Comparison of ENCODE assay signal across 15 mouse cellular contexts in the genomic region with DNA sequence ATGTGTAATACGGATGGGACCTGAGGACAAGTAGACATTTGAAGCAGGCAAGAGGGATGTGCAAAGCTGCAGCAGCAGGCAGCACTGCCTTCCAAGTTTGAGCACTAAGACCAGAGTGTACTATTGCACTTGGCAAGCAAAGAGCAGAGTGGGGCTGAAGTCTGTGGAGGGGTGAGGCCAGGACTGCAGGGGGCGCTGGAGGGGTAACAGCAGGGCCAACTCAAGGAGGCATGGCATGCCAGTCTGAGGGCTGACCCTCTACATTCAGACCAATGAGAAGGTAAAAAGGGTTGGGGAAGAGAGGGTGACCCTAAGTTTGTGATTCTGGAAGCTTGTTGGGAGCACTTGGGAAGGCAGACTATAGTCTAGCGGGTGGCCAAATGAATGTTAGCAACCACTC. TPM values are rescaled to one million over a fixed set of nuclear protein-coding genes. Genes with fewer than 3 reads are reported as not detected.
A peak's percentile ranks its signal among the peaks of the same experiment; 100 is the strongest.
DNase-seq lines count a peak whose midpoint lies in the region; ATAC-seq and TF ChIP-seq lines count a peak whose summit lies in the region.
"Had no signal": no experiment of that assay in that cellular context is flagged by ENCODE, and none has a peak within 500 bp of the region (broad histone marks: within the 10 kb centered on the region; RNA-seq: fewer than 3 reads in every experiment).

No protein-coding gene starts in this region.

- no peaks in the 10 kb centered on the region for H3K79me2 ChIP-seq in liver, adult 2 months (ENCODE audit: control insufficient read depth, insufficient read depth, low read length)

- H3K36me3 ChIP-seq in heart, embryonic 11.5 days (ENCODE audit: control insufficient read depth, insufficient read depth, low read length), result peaks cover 22% of the 10 kb centered on the region
- H3K36me3 ChIP-seq in liver, adult 2 months (ENCODE audit: control insufficient read depth, insufficient read depth, low read length), result no peaks in the 10 kb centered on the region
- H3K36me3 ChIP-seq in liver, embryonic 12.5 days, result peaks cover 33% of the 10 kb centered on the region
- peaks cover 90% of the 10 kb centered on the region for H3K36me3 ChIP-seq in E14TG2a.4 (ENCODE audit: insufficient read depth, low read length)

- no peak overlapping the region for H3K4me3 ChIP-seq in heart, embryonic 11.5 days (ENCODE audit: low read depth, low read length)
- no peak overlapping the region for H3K4me3 ChIP-seq in liver, adult 2 months (ENCODE audit: insufficient read depth, low read depth, low read length)
- no peak overlapping the region for H3K4me3 ChIP-seq in liver, embryonic 12.5 days
- no peak overlapping the region for H3K4me3 ChIP-seq in E14TG2a.4 (replicated peaks; ENCODE audit: low read length)
- H3K4me3 ChIP-seq: limb, embryonic 10.5 days had no signal

- no peak overlapping the region for H3K9ac ChIP-seq in heart, embryonic 11.5 days (ENCODE audit: low read depth, low read length)
- H3K9ac ChIP-seq in liver, adult 2 months (ENCODE audit: low read depth, low read length), result no peak overlapping the region
- no peak overlapping the region for H3K9ac ChIP-seq in liver, embryonic 12.5 days

- H3K4me1 ChIP-seq in heart, embryonic 11.5 days (ENCODE audit: control insufficient read depth, insufficient read depth, low read length), result no peaks in the 10 kb centered on the region
- H3K4me1 ChIP-seq in liver, adult 2 months (ENCODE audit: control insufficient read depth, insufficient read depth, low read length), result no peaks in the 10 kb centered on the region
- H3K4me1 ChIP-seq in liver, embryonic 12.5 days, result no peaks in the 10 kb centered on the region
- peaks cover 7% of the 10 kb centered on the region for H3K4me1 ChIP-seq in E14TG2a.4 (replicated peaks; ENCODE audit: low read depth, low read length)
- H3K4me1 ChIP-seq: limb, embryonic 10.5 days had no signal

- 0 out of 2 replicates have a peak, but pooled peaks have one; percentile 20 for TF ChIP-seq CTCF in liver, adult 2 months (IDR thresholded peaks at IDR 0.05; ENCODE audit: low read depth, low read length)
- TF ChIP-seq CTCF in E14TG2a.4 (conservative IDR thresholded peaks at IDR 0.05; ENCODE audit: low read length), result peak; percentile 13; the same call in 1 of the 2 replicates

- intact Hi-C loops in heart, postnatal 10 days (cut with DNase I), result no loop called here

- no peak for ATAC-seq in heart, embryonic 11.5 days (replicated peaks; ENCODE audit: insufficient number of reproducible peaks, low FRiP score, low TSS enrichment)
- ATAC-seq in liver, embryonic 12.5 days, result no peak
- ATAC-seq in granulocyte monocyte progenitor cell, adult 5-6 weeks (replicated peaks; ENCODE audit: poor library complexity, severe bottlenecking), result no peak
- ATAC-seq: activated CD4-positive, CD25-positive, alpha-beta regulatory T cell, adult 4 months; hindbrain, embryonic 16.5 days; midbrain, embryonic 16.5 days had no signal

- H3K4me2 ChIP-seq in heart, embryonic 11.5 days, result no peak overlapping the region
- H3K4me2 ChIP-seq in liver, embryonic 12.5 days, result no peak overlapping the region

- H3K27ac ChIP-seq in heart, embryonic 11.5 days (ENCODE audit: low read depth, low read length), result no peak overlapping the region
- no peak overlapping the region for H3K27ac ChIP-seq in liver, adult 2 months (replicated peaks; ENCODE audit: insufficient read depth, low read depth, low read length)
- H3K27ac ChIP-seq in liver, embryonic 12.5 days, result no peak overlapping the region
- H3K27ac ChIP-seq: limb, embryonic 10.5 days; macrophage had no signal

- peak; percentile 9 for DNase-seq in heart, adult 8-10 months (ENCODE audit: low spot score)
- no peak for DNase-seq in liver, adult 2 months (ENCODE audit: extremely low read depth, low read depth, low spot score)
- peak; percentile 21 to 31 for DNase-seq in heart, postnatal 10 days
- DNase-seq: right cerebral cortex, postnatal 4 days had no signal

- no peak for TF ChIP-seq POLR2A in liver, adult 2 months (IDR thresholded peaks at IDR 0.05; ENCODE audit: extremely low read depth, insufficient read depth, low read length)

- H3K9me3 ChIP-seq in heart, embryonic 11.5 days (replicated peaks; ENCODE audit: control insufficient read depth, low read length), result no peaks in the 10 kb centered on the region
- H3K9me3 ChIP-seq in liver, embryonic 12.5 days (replicated peaks), result no peaks in the 10 kb centered on the region
- H3K9me3 ChIP-seq in E14TG2a.4 (ENCODE audit: low read length), result no peaks in the 10 kb centered on the region
- H3K9me3 ChIP-seq: limb, embryonic 10.5 days had no signal

- no peaks in the 10 kb centered on the region for H3K27me3 ChIP-seq in heart, embryonic 11.5 days (ENCODE audit: control insufficient read depth, insufficient read depth, low read length)
- no peaks in the 10 kb centered on the region for H3K27me3 ChIP-seq in liver, adult 2 months (ENCODE audit: control insufficient read depth, insufficient read depth, low read length)
- H3K27me3 ChIP-seq in liver, embryonic 12.5 days (replicated peaks), result no peaks in the 10 kb centered on the region
- no peaks in the 10 kb centered on the region for H3K27me3 ChIP-seq in E14TG2a.4 (ENCODE audit: insufficient read depth, low read length)

- WGBS in heart, embryonic 11.5 days (ENCODE audit: insufficient replicate concordance), result 71% methylated on average over 3 of the region's 3 CpGs
- WGBS in liver, adult 2 months, result 93% methylated on average over 3 of the region's 3 CpGs
- WGBS in liver, embryonic 12.5 days (ENCODE audit: insufficient replicate concordance), result 77% methylated on average over 3 of the region's 3 CpGs

RNA-seq across cellular contexts. Expression of gene Evc2, which starts 45.3 kb away (rescaled TPM):
- 1 to 10 TPM; 4.9 to 8.0 (median 6.5) TPM for total RNA-seq in heart, adult 8-10 months (2022)
- 10.3 and 10.6 TPM in 2 replicates for polyA plus RNA-seq in heart, embryonic 11.5 days (2014; fragmentation: Nextera tagmentation; extraction: Ambion mirVana)
- 1.7 and 2.1 TPM in 2 replicates for total RNA-seq in liver, adult 2 months (2014; rRNA removed)
- 1.3 and 5.1 TPM in 2 replicates for polyA plus RNA-seq in liver, adult 2 months (2012; rRNA removed)
- polyA plus RNA-seq in liver, embryonic 12.5 days (2016; fragmentation: Nextera tagmentation; extraction: Ambion mirVana), result 5.1 and 5.8 TPM in 2 replicates
- 1 to 10 TPM; 5.2 to 5.7 TPM for total RNA-seq in heart, postnatal 10 days (2021)
- not detected in 2 replicates for total RNA-seq in granulocyte monocyte progenitor cell, adult 5-6 weeks (2014; fragmentation: Nextera tagmentation)
- total RNA-seq in granulocyte monocyte progenitor cell, adult 5-6 weeks (2017), result 0.22 TPM in 1 of 2 replicates, not detected in the other
- total RNA-seq: MEL; neutrophil, adult 5-6 weeks had no signal
- polyA plus RNA-seq: activated CD4-positive, CD25-positive, alpha-beta regulatory T cell, adult 4 months; macrophage had no signal

RNA-seq across cellular contexts. Expression of gene Evc, which starts 46.9 kb away (rescaled TPM):
- total RNA-seq in heart, adult 8-10 months (2022), result 1 to 10 TPM; 6.5 to 7.9 (median 7.2) TPM
- 4.0 and 6.9 TPM in 2 replicates for polyA plus RNA-seq in heart, embryonic 11.5 days (2014; fragmentation: Nextera tagmentation; extraction: Ambion mirVana)
- total RNA-seq in liver, adult 2 months (2014; rRNA removed), result 4.2 and 5.6 TPM in 2 replicates
- polyA plus RNA-seq in liver, adult 2 months (2012; rRNA removed), result 2.3 and 5.9 TPM in 2 replicates
- polyA plus RNA-seq in liver, embryonic 12.5 days (2016; fragmentation: Nextera tagmentation; extraction: Ambion mirVana), result 2.9 and 4.3 TPM in 2 replicates
- total RNA-seq in heart, postnatal 10 days (2021), result 10 to 100 TPM in 1 of 2 experiments, 1 to 10 TPM in 1; 6.0 to 10.0 TPM
- not detected in 2 replicates for total RNA-seq in granulocyte monocyte progenitor cell, adult 5-6 weeks (2014; fragmentation: Nextera tagmentation)
- total RNA-seq in granulocyte monocyte progenitor cell, adult 5-6 weeks (2017), result not detected in 2 replicates
- total RNA-seq: MEL; neutrophil, adult 5-6 weeks had no signal
- polyA plus RNA-seq: activated CD4-positive, CD25-positive, alpha-beta regulatory T cell, adult 4 months; macrophage had no signal
